In genomic region chr4:8988345-8988733, GRCm38 (mm10) we compare ENCODE assay signal across 13 mouse cellular contexts.
DNase-seq lines count a peak whose midpoint lies in the region; ATAC-seq and TF ChIP-seq lines count a peak whose summit lies in the region.
"Had no signal": no experiment of that assay in that cellular context is flagged by ENCODE, and none has a peak within 500 bp of the region (broad histone marks: within the 10 kb centered on the region; RNA-seq: fewer than 3 reads in every experiment).

No protein-coding gene starts in this region.

- H3K9me3 ChIP-seq in lung, embryonic 14.5 days (ENCODE audit: low read depth, low read length), result no peaks in the 10 kb centered on the region
- H3K9me3 ChIP-seq in liver, postnatal 0 days (ENCODE audit: low read length), result no peaks in the 10 kb centered on the region
- no peaks in the 10 kb centered on the region for H3K9me3 ChIP-seq in forebrain, postnatal 0 days (ENCODE audit: low read length)
- H3K9me3 ChIP-seq: embryonic facial prominence, embryonic 13.5 days had no signal

- no peak overlapping the region for H3K4me2 ChIP-seq in lung, embryonic 14.5 days
- H3K4me2 ChIP-seq in liver, postnatal 0 days (ENCODE audit: low read depth, low read length), result peak overlapping the region; percentile 32; the same call in 1 of the 2 replicates
- H3K4me2 ChIP-seq in forebrain, postnatal 0 days (ENCODE audit: low read depth), result no peak overlapping the region
- H3K4me2 ChIP-seq: embryonic facial prominence, embryonic 13.5 days; hindbrain, embryonic 14.5 days had no signal

- peak; percentile 33 for DNase-seq in embryo, embryonic 10 days (ENCODE audit: low spot score)
- DNase-seq in embryo, embryonic 11 days, result no peak
- peak; percentile 37 for DNase-seq in lung, embryonic 14.5 days
- no peak for DNase-seq in lung, adult 2 months
- no peak for DNase-seq in liver, postnatal 0 days
- DNase-seq in cerebellum, adult 9-10 months, result no peak
- DNase-seq in forebrain, postnatal 0 days, result no peak
- DNase-seq: adrenal gland, adult 8-10 months; gastrocnemius, postnatal 14 days had no signal

- TF ChIP-seq EP300 in liver, postnatal 0 days (IDR thresholded peaks at IDR 0.05; ENCODE audit: low read depth), result no peak

- no peak for ATAC-seq in lung, embryonic 14.5 days (ENCODE audit: insufficient read depth)
- peak; percentile 75 for ATAC-seq in common myeloid progenitor, adult 5-6 weeks (replicated peaks; ENCODE audit: low read depth, poor library complexity, severe bottlenecking)
- no peak for ATAC-seq in liver, postnatal 0 days
- ATAC-seq in forebrain, postnatal 0 days, result no peak

- TF ChIP-seq POLR2A in lung, adult 2 months (IDR thresholded peaks at IDR 0.05; ENCODE audit: borderline replicate concordance, extremely low read depth, low read depth, low read length), result no peak

- H3K4me1 ChIP-seq in lung, embryonic 14.5 days (ENCODE audit: insufficient read depth), result peaks cover 5% of the 10 kb centered on the region
- H3K4me1 ChIP-seq in lung, adult 2 months (ENCODE audit: control insufficient read depth, insufficient read depth, low read length), result no peaks in the 10 kb centered on the region; the same call in 1 of the 2 replicates
- H3K4me1 ChIP-seq in liver, postnatal 0 days (ENCODE audit: insufficient read depth), result no peaks in the 10 kb centered on the region
- H3K4me1 ChIP-seq in forebrain, postnatal 0 days (ENCODE audit: insufficient read depth), result peaks cover 15% of the 10 kb centered on the region; the same call in 1 of the 2 replicates

- H3K9ac ChIP-seq in lung, embryonic 14.5 days, result no peak overlapping the region
- H3K9ac ChIP-seq in liver, postnatal 0 days (replicated peaks), result no peak overlapping the region; the same call in 1 of the 2 replicates
- H3K9ac ChIP-seq in forebrain, postnatal 0 days, result no peak overlapping the region
- H3K9ac ChIP-seq: embryonic facial prominence, embryonic 13.5 days; hindbrain, embryonic 14.5 days had no signal

- WGBS in lung, embryonic 14.5 days, result 37% methylated on average over 8 of the region's 8 CpGs
- WGBS in lung, adult 2 months, result 45% methylated on average over 8 of the region's 8 CpGs
- WGBS in liver, postnatal 0 days (ENCODE audit: insufficient replicate concordance), result 41% methylated on average over 8 of the region's 8 CpGs
- WGBS in forebrain, postnatal 0 days, result 74% methylated on average over 8 of the region's 8 CpGs

- H3K36me3 ChIP-seq in lung, embryonic 14.5 days (ENCODE audit: insufficient read depth), result no peaks in the 10 kb centered on the region
- no peaks in the 10 kb centered on the region for H3K36me3 ChIP-seq in liver, postnatal 0 days (replicated peaks; ENCODE audit: insufficient read depth, low read length)
- no peaks in the 10 kb centered on the region for H3K36me3 ChIP-seq in forebrain, postnatal 0 days (ENCODE audit: insufficient read depth)
- H3K36me3 ChIP-seq: embryonic facial prominence, embryonic 13.5 days had no signal

- no peak overlapping the region for H3K4me3 ChIP-seq in lung, embryonic 14.5 days (ENCODE audit: low read depth, low read length)
- H3K4me3 ChIP-seq in lung, adult 2 months (replicated peaks; ENCODE audit: extremely low read depth, low read depth, low read length), result no peak overlapping the region
- H3K4me3 ChIP-seq in liver, postnatal 0 days (ENCODE audit: low read depth, low read length), result no peak overlapping the region
- no peak overlapping the region for H3K4me3 ChIP-seq in forebrain, postnatal 0 days (ENCODE audit: low read depth, low read length)
- H3K4me3 ChIP-seq: embryonic facial prominence, embryonic 13.5 days had no signal

- no peak for TF ChIP-seq CTCF in lung, embryonic 14.5 days (IDR thresholded peaks at IDR 0.05; ENCODE audit: low read depth)
- no peak for TF ChIP-seq CTCF in lung, adult 2 months (IDR thresholded peaks at IDR 0.05; ENCODE audit: insufficient read depth, low read length)
- TF ChIP-seq CTCF in liver, postnatal 0 days (IDR thresholded peaks at IDR 0.05; ENCODE audit: low read depth), result no peak
- TF ChIP-seq CTCF in forebrain, postnatal 0 days (IDR thresholded peaks at IDR 0.05; ENCODE audit: low read depth), result no peak

- no peaks in the 10 kb centered on the region for H3K27me3 ChIP-seq in lung, embryonic 14.5 days (ENCODE audit: insufficient read depth, low read length)
- no peaks in the 10 kb centered on the region for H3K27me3 ChIP-seq in liver, postnatal 0 days (ENCODE audit: insufficient read depth, low read length)
- no peaks in the 10 kb centered on the region for H3K27me3 ChIP-seq in forebrain, postnatal 0 days (ENCODE audit: insufficient read depth, low read length)

- H3K27ac ChIP-seq in lung, embryonic 14.5 days (ENCODE audit: low read depth), result no peak overlapping the region
- H3K27ac ChIP-seq in liver, postnatal 0 days (ENCODE audit: low read depth), result peak overlapping the region; percentile 3; the same call in 1 of the 2 replicates
- no peak overlapping the region for H3K27ac ChIP-seq in forebrain, postnatal 0 days (ENCODE audit: low read depth, low read length)
- H3K27ac ChIP-seq: embryonic facial prominence, embryonic 13.5 days; hindbrain, embryonic 14.5 days; kidney, postnatal 0 days had no signal

Comparison
In these comparisons a context has a peak if more than half of its experiments do, and no peak if none do; other contexts are left out.
1. DNase-seq: peak in embryo, embryonic 10 days (single experiment) and lung, embryonic 14.5 days (single experiment); none in embryo, embryonic 11 days (single experiment), lung, adult 2 months (single experiment), liver, postnatal 0 days (single experiment), cerebellum, adult 9-10 months (single experiment) and forebrain, postnatal 0 days (single experiment).